Mouse (Mus musculus) urinary bladder, postnatal 14 days (tissue): Measurements from ENCODE around the gene Top2a.

Experiments used
- DNase-seq: peaks from one replicate; pipeline ENCODE4 v3.0.0; 2021; ENCODE audit warnings: low spot score

Top2a gene

DNA sequence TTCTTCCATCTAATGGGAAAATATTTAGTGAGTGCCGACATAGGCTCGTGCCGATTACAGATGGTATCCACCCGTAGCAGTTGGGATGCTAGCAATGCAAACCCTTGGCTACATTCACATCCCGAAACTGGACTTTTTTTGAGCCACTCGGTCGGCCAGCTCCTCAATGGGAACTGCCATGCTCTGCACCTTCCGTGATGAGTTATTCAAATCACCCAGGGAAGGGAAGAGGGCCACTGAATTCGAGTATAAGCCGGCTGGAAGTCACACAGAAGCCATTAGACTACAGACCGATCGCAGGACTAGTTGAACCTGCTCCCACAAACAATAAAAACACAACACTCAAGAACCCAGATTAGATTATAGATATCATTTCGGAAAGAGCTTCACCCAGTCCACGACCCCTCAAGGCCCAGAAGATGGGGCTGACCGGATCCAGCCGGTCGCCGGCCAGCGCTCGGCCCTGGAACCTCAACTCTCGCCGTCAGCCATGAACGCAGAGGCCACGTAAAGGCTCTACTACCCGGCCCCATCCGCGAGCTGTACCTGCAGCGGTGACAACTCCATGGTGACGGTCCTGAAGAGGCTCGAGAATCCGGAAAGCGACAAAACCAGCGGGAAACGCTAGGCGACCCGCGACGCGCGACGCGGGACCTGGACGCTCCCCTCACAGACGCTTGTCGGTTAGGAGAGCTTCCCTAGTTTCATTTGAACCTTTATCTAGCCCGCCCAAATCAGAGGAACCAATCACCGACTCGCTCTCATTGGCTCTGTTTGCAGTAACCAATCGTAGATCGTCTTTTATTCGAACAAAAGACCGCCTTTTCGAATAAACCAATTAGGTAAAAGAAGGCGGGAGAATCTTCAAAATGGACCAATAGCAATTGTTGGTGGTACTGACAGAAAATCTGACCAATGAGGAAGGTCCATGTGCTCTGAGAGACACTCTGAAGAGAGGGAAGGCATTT is at the start of gene Top2a:
Gene Top2a, minus strand, starts transcription at position 690 of the 968 bp plus-strand sequence.
- peak; percentile 84 for DNase-seq

DNA sequence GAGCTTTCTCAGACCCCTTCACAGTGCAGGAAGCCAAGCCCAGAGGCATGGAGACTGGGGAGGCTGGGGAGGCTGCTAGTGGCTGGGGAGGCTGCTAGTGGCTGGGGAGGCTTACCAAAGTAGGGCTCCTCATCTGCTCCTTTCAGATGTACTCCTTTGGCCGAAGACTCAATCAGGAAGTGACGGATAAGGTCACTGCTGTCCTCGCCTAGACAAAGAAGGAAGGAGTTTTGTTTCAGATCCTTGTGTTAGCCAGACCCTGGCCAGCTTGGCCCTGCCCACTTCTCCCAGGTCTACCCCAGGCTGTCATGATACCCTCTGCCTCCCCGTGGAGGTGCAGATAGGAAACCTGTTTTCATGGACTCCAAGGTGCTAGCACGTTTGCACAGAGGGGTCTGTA is 49.8 kb upstream of the Top2a start:
- DNase-seq = no peak

DNA sequence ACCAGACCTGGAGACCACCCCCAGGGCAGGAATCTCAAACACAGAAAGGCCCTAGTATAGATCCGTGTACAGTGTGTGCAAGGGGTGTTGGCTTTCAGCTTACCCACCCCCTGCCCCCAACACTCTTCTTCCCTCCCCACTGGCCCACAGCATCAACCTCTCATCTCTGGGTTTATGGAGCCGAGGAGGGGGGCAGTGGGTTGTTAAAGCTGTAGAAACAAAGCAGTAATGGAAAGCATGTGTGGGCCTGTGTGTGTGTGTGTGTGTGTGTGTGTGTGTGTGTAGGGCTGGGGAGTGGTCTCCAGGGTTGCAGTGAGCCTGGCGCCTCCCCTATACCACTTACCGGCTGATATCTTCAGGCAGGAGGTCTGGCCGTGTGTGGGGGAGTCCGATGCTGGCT is 47.9 kb upstream of the Top2a start:
- DNase-seq = no peak

DNA sequence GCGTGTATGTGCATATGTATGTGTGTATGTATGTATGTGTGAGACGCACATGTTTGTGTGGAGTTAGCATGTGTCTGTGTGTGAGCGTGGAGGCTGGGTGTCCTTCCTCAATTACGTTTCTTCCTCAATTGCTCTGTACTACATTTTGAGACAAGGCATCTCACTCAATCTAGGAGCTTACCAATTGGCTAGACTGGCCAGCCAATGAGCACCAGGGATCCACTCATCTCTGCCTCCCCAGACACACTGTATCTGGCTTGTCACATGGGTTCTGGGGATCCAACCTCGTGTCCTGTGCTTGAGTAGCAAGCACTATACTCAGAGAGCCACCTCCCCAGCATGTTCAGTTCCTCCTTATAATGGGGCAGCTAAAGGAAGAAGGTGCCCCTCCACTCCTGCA is 44.5 kb upstream of the Top2a start:
- DNase-seq = no peak

DNA sequence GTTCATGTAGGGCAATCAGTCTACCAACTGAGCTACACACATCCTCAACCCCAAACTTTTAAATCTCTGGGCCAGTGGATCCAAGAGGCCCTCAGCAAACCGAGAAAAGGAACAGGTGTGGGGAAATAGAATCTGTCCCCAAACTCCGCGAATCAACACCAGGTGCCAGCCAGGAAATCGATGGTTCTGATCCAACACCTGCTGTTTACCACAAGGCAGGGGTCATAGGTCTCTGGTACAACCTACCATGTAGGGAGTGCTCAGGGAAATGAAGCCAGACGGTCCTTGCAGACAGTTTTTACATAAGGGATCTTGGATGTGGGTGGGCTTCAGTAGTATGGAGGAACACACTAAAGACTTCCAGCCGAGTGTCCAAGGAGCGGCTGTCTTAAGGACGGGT is 43.6 kb upstream of the Top2a start:
- DNase-seq = no peak

DNA sequence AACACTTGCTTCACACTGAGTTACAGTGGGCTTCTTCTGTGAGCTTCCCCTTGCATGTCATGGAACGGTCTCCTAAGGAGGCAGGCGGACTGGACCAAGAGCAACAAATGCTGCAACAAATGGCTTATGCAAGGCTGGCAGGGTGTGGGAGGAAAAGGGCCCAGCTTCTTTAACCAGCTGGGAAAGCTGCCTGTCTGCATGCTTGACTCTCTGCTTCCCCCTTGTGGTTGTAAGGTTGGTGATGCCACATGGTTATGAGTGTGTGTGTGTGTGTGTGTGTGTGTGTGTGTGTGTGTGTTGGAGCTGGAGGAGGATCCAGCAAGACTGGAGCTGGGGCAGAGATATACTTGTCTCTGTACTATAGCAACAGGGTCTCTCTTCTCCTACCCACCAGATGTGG is 42.0 kb upstream of the Top2a start:
- peak; percentile 83 for DNase-seq

DNA sequence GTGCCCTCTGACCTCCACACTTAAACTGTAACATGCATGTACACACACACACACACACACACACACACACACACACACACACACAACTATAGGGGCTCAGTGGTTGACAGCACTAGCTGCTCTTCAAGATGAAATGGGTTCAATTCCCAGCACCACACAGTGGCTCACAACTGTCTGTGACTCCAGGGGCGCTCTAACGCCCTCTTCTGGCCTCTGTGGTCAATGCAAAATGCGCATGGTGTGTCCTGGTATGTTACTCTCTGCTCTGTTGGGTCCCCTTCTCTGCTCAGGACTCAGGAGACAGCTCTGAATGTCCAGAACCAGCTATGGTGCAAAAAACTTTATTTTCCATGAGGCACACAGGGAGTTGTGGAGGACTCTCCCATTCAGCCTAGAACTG is 41.4 kb upstream of the Top2a start:
- DNase-seq = no peak

DNA sequence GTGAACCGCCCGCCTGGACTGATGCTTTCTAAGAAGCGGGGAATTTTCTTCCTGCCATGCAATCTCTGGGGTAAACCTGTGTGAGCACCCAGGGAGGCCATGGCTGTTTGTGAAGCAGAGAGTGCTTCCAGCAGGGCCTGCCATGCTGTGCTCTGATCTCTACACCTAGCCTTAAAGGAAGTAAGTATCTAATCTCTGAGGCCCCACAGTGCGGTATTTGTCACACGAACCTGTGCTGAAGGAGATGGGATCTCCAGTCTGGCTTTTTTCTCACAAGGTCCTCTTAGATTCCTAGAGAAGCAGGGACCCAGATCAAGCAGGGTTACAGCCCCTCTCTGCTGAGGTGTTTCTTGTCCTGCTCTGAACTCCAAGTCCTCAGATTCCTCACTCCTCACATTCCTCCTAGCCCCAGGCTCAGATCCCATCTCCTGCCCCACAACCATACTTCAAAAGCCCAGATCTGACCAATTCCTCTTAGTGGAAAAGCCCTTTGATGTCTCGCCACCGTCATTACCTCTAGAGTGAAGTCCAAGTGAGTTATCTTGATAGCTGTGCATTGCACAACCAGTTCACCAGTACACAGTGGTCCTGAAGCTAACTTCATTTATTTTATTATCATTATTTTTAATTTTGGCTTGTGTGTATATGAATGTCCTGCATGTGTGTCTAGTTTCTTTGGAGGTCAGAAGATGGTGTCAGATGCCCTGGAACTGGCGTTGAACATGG is 39.6 kb upstream of the Top2a start:
- no peak for DNase-seq

DNA sequence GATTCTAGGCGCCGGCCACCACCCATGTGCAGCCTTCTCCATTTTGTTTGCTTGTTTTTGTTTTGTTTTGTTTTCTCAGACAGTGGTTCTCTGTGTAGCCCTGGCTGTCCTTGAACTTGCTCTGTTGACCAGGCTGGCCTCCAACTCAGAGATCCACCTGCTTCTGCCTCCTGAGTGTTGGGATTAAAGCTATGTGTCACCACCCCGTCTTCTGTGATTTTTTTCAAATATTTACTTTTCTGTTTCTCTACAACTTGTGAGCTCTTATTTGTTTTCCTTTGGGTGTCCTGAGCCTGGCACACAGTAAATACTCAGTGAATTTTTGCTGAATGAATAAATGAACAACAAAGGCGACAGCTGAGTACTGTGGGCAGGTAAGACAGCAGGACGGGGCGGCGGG is 38.7 kb upstream of the Top2a start:
- no peak for DNase-seq

DNA sequence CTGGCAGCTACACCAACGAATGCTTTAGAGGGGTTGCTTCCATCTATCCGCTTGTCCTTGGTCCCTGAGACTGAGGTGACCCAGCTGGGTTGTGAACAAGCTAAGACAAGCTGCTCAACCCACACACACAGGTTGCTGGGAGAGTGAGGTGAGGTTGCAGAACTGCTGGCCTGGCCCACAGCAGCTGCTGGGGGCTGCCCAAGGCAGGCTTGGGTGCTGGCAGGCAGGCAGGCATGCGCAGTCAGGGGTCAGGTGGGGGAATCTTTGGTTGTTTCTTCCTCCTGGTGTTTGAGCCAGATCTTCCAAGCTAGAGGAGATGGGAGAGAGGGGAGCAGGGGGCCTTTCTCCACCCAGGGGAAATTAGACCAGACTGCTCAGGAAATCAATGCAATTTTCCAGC is 36.4 kb upstream of the Top2a start:
- no peak for DNase-seq

DNA sequence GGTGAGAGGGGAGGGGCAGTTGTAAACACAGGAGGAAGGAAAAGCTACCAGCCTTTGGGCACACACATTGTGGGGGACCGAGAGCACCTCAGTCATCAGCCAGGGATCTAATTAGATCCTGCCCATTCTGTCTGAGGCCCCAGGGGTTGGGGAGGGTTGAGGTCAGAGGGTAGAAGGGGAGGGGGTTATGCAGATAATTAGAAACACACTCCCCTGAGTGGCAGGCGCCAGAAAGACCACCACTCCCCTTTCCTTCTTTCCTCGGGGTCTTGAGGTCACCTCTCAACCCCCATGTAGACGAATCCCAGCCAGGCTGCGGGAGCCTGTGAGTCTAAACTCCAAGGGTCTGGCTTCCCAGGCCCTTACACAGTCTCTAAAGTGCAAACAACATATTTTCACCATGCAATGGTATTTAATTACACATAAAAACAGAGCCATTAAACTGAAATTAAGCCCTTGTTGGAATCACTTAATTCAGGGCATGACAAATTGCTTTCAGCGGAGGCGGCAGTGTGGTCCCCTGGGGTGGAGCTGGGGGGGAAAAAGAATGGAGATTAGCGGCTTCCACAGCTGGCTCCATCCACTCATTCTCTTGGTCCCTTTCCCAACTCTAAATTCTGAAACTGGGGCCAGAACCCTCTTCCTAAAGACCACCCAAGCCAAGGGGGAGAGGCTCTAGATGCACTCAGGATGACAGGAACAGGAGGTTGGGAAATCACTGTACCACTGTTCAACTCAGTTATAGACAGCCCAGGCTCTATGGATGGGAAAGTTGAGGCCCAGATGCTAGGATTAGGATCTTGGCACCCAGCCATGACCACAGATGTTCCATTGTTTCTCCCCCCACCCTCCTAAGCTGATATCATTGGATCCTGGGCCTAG is 31.8 kb upstream of the Top2a start:
- DNase-seq = peak; percentile 31

DNA sequence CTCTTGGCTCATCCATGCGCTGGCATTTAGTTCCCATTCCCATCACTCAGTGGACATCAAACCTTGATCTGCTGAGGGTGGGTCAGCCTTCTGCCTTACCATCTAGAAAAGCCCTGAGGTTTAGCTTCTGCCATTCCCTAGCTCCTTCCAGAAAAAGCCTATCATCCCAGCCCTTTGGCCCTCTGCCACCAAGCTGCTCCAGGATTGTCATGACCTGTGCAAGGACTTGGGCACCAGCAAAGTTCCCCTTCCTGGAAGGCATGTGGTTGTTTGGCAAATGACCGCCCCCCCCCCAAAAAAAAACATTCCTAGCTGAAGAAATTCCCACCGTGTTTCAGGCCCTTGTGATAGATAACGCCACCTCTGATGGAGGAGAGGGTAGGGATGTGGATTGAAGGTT is 31.2 kb upstream of the Top2a start:
- no peak for DNase-seq

DNA sequence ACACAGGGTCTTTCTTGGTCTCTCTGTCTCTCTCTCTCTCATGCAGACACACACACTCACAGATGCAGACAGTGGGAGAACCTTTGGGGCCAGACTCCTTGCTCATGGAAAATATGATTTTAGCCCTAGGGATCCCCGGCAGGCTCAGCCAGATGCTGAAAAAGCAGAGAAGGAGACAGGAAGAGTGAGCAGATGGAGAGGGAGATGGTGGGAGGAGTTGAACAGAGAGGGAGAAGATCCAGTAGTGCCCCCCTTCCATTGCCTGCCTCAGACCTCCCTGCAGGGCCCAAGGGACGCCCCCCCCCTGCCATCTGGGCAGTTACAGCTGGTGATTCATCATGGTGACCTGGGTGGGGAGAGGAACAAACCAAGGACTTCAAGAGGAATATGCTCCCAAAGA is 23.7 kb upstream of the Top2a start:
- DNase-seq = peak; percentile 25

DNA sequence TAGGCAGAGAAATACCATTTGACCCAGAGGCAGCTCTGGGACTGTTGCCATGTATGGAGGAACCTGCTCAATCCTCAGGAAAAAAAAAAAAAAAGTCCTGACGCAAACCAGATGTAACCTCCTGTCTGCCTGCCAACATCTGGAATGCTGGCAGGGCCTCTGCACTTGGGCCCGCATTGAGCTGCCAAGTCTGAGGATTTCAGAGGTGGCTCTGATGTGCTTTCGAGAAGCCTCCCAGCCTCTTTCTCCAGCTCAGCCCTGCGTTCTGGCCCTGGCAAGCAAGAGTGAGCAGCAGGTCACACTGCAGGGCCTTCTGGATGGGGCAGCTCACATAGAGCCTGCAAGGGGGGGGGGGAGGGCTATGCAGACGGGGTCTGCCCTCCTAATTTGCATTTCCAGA is 23.1 kb upstream of the Top2a start:
- DNase-seq = peak; percentile 78

DNA sequence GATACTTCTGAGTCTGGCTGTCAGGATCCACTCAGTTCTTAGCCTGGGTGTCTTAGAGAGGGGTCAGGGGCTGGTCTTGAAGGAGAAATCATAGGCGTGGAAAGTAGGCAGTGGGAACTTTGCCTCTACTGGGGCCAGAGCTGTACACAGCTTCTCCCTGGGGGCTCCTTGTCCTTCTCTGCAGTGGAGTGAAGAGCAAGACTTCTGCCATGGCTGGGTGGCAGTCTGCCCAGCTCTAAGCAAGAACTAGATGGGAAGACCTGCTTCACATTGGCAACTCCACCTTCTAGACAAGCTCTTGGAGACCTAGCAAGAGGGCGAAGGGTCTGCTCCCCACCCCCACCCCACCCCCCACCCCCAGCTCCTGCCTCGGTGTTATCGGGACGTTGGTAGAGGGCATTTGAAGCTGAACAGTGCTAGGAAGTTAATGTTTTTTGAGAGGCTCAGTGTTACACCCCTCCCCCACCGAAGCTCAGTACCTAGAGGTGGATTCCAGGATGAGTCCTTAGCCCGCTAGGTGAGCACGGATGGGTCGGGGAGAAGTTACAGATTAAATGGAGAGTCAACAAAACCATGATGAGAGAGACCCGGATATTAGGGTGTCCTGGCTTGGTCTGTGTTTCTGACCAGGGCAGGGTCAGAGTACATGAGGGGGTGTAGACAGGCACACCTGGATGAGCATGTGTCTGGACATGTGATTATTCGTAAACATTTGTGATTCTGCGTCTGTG is 21.3 kb upstream of the Top2a start:
- no peak for DNase-seq

DNA sequence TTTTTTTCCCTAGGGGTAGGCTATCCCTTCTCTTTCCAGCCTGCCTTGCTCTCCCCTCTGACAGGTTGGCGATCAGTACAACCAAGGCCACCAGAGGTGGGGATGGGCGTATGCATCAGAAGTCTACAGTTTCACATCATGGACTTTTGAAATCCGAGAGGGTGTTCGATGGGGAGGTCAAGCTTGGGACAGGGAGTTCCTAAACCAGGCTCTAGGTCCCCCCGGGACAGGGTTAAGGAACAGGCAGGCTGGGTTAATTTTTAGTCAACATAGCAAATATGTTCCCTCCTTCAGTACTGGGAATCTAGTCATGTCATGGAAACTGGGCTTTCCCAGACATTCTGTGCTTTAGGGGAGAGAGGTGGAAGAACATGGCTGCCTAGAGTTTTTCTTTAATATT is 20.3 kb upstream of the Top2a start:
- DNase-seq = no peak

DNA sequence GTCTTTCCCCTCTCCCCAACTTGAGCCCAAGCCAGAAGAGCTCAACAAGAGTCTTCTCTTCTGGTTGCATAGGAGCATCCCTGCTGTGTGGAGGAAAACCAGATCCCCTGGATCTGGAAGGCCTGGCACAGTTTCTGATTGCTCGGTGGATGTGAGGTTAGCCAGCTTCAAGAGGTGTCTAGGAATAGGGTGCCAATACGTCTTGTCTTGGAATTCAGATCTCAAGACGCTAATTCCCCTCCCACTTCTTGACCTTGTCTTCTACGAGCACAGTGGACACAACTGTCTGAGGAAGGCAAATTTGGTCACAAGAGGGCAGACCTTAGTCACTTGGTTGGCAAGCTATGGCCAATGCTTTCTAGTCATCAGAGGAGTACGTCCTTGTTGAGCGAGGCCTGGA is 19.6 kb upstream of the Top2a start:
- DNase-seq = no peak

DNA sequence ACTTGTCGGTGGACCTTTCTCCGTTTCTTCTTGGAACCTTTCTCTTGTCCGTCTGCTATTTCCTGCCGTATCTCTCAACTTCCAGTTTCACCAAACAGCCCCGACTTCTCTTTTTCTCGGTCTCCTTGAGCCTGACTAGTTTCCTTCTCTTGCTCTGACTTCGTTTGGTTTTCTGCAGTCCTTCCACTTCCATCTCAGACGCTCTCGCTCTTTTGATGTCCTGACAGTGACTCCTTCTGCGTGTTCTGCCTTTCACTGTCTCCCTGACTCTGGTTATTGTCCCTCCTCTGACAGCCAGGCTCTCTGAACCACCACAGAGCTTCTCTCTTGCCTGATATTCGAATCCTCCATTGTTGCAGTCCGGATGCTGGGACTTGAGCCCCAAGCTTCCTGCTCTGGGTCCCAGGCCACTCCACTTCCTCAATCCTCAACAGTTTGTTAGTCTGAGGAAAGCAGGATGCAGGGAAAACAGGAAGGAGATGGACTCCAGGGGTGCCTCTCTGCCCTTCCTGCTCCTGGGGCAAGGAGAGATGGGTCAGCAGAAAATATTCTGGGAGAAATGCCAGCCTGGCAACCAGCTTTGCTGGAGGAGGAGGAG is 18.9 kb upstream of the Top2a start:
- DNase-seq = no peak

DNA sequence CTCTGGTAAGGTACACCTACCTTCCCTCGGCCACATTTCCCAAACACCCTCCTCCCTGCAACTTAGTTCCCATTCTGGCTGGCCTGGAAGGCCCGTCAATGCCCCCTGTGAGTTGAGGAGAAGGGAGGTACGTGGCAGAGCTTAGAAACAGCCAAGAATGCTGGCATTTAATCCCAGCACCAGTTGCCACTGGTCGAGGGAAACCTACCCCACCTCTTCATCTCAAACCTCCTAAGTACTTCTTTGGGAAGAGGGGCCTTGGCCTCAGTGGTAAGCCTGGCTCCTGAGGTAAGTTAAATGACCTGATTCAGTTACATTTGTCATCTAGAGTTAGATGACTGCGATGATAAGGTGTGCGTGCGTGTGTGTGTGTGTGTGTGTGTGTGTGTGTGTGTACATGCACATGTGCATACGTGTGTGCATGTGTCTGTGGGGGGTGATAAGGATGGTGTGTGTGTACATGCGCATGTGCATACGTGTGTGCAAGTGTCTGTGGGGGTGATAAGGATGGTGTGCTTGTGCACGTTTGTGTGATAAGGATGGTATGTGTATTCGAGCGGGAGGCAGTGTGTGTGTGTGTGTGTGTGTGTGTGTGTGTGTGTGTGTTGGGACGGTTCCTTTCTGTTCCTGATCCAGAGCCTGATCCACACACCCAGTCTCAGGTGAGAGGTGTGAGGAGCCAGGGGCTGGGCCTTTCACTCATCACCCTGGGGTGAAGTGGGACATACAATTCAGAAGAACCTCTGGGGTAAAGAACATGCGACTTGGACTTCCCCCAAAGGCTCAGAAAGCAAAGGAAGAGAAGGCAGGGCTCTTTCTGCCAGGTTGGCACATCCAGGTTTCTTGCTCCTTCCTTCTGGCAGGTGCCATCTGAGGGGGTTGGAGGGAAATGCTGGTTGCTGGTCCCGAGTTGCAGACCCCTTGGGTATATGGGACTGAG is 18.1 kb upstream of the Top2a start:
- no peak for DNase-seq
